Mouse (Mus musculus): ENCODE results near the gene Mroh9.

The Mroh9 gene

DNA sequence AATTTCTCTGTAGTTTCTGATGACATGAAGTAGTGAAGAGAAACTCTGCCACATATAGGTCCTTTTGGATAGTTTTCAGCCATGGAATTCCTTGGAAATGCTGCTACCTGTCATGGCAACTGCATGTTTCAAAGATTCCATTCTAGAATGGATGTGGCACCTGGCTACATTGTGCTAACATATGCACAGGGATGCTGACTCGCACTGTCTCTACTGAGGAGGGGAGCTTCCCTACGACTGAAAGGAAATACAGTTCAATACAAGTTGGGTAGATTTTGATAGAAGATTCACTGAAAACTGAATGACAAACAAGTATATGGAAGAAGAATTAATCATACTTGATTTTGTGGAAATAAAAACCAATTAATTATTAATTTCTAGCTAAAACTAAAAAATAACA lies at the start of gene Mroh9:
TSS of gene Mroh9 (minus strand) at position 101 of the 400 bp plus-strand sequence.
- DNase-seq (ENCODE audit: low read depth, low spot score): no peak

DNA sequence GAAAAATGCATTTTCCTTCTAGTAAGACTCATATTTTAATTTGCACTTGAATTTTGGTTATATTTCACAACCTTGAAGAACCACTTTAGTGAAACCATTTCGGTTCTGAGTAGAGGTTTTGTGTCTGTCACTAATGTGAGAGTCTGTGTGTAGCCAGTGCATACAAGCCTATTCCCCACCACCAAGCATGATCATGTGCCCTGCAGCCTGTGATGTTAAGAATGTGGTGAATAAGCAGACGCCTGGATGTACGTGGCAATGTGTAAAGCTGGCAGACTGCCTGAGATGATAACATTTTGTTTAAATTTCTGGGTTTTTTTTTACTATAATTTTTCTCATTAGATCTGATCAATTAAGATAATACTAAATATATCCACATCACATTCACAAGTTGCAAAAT lies 44.5 kb upstream of the Mroh9 start:
- DNase-seq (ENCODE audit: low read depth, low spot score): no peak

DNA sequence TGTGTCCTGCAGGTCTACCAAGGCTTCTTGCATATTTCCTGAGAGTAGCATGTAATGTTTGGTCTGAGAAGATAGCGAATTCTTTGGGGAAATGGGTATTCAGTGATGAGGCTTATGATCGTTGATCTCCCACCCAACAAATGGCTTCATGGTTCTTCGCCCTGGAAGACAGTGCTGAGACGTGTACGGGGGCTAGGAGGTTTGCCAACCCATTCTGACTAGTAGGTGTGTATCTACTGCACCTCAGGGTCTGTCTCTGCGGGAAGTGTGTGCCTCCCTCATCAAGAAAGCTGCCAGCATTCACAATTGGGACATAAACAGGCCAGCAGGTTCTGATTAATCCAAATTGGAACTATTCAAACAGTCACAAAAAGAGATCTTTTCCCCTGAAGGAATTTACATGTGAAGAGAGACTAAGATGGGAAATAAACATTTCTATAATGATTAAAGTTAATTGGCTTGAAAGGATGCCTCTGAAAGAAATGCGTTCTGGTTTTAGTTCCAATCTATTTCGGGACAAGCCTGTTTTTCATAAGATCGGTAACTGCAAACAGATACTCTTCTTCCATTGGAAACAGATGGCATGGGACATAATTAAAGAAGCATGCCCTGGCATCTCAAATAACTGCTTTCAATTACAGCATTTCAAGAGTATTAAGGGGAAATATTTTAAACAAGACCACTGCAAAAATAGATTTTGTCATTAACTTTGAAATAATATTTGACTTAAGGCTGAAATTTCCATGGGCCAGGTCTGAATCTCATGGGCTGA lies 43.8 kb upstream of the Mroh9 start:
- no peak for DNase-seq (ENCODE audit: low read depth, low spot score)

DNA sequence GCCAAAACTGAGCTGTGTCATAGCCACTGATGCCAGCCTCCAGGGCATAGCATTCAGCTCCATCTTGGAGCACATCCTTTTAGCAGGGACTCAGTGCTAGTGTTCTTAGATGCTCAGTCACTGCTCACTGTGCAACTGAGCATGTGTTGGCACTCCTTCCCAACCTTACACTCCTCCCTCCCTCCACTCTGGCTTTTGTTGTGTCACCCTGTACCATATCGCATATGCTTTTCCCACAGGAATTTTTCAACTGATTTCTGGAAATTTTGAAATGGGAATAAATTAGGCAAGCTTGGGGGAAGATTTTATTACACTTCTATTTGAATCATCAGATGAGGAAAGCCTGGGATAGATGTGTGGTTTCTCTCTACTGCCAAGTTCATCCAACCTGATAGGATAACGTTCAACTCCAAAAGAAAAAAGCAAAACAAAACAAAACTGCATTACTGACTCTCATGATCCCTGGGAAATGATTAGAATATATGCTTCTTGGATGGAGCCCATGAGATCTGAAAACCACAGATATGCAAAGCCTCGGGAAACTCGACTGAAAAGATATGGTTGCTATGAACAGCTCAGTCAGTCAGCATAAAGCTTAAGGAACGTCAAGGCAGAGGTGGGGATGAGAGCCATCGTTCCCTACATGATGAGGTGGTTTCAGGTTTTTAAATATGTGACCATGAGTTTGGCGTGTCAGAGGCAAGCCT lies 40.9 kb upstream of the Mroh9 start:
- no peak for DNase-seq (ENCODE audit: low read depth, low spot score)

DNA sequence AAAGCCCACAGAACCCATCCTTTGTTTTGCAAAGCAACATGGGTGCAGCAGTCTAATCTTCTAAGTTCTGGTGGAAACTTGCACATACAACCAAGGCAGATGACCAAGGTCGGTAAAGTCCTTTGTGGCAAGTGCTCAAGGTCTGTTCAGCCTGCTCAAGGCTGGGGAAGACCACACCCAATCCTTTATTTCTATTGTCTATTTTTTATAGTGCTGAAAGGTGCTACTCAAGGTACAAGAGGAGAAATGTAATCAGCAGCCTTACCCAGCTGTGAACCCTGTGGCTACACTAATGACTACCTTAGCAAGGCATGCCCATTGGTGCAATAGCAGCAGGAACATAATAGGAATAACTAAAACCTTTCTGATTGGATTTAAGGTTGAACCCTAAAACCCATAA lies 36.9 kb upstream of the Mroh9 start:
- DNase-seq (ENCODE audit: low read depth, low spot score): no peak

DNA sequence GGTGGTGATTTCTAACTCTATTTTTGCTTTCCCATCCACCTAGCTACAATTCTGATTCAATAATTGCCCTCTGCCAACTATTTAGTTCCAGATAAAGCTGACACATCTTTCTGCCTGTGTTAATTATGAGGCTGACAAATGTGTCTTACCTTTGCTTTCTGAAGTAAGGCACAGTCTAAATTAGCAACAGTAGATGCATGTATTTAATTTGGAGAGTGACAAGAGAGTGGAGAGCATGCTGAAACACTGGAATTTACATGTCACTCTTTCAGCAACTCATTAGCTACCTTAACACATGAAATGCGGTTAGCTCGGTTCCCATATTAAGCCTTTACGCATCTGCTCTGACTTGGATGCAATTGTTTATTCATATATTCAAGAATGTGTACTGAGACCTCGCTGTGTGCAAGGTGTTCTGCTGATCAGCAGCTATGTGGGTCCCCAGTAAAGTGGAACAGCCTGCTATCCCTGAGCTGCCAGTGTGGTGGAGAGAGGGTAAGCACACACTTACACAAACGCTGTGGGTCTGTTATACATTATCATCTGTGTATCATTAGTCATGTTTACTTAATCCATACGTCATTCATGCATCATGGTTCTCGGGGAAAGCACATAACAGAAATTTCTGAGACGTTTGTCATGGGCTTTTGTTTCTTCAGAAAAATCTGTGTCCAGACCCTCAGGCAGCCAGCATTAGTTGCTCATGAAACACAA lies 28.1 kb upstream of the Mroh9 start:
- DNase-seq (ENCODE audit: low read depth, low spot score): no peak

DNA sequence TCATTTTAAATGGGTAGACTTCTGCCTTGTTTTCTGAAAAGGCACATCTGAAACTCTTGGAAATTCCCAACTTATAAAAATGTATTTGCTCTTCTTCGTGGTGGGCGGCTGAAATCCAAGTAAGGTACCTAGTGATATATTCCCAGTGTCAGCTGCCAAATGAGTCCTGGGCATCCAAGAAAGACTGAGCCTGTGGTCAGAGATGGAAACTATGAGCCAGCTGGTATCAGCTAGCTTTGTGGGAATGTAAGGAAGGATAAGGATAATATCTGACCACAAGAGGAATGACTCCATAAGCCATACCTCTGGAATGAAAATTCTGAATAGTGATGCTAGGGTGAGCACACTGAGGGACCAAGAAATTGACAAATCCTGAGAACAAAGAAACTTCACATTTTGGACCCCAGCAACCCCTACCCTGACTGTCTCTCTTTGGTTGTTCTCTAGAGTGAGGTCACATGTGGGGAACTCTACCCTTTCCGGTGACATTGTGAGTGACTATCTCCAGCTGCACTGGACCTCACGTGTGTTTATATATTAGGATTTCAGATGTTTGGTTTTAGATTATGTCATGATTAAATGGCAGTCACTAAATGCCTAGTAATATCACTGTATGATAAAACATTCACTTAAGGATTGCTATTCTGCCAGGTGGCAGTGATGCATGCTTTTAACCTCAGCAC lies 27.2 kb upstream of the Mroh9 start:
- no peak for DNase-seq (ENCODE audit: low read depth, low spot score)

DNA sequence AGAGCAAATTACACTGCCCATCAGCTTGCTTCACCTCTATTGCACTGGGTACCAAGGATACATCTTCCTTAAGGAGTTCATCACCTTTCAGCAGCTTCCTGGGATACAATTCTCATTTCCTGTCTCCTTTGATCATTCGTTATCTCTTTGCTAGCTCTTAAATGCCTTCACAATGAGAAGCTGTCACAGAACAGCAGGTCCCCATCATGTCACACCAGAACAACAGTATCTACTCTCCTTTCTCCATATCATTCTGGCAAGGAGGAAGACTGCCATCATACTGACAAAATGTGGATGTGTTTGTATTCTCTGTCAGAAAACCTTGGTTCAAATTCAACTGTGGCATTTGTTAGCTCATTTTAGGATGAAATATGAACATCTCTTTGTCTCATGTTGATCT lies 19.5 kb upstream of the Mroh9 start:
- DNase-seq (ENCODE audit: low read depth, low spot score): no peak

DNA sequence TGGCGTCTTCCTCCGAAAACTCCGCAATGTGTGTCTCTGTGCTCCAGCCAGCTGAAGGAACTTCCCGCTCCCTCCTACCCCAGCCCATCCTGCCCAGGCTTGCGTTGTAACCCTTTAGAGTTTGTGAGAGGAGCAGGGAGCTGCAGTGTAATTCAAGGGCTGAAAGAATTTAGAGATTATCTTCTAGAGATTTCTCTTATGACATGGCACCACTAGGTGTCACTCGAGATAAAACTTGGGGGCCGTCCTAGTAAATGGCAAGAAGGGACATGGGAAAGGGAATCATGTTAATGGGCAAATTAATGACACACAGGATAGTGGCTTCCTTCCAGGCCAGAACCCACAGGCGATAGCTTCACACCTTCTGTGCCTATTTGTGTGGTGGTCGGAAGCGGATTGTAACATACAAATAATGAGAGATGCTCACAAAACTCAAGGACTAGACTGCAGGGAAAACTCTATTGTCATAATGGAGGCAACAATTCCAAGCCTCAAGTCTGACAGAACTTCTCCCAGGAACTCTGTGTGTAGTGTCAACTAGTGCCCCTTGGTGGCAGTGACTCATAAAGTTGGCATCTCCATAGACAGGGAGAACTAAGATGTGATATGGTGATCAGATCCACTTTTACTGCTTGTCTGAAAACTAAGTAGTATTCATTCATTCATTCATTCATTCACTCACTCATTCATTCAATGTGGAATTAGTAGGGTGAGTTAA lies 6.1 kb upstream of the Mroh9 start:
- no peak for DNase-seq (ENCODE audit: low read depth, low spot score)

DNA sequence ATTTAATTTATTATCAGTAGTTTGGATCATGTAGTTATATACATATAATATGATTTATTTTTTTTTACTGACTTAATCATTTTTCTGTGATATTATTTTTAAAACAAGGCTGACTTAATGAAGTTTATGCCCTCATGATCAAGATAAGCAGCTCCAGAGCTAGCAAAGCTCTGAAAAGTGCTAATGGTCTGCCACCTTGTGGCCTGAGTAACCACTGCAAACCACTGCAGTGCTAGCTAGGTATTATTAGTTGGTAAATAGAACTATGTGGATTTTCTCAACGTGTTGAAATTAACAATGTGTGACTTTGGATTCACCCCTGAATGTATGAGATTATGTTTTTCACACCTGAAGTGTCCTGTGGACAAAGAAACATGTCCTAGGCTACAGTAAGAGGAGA lies 15.0 kb downstream of the Mroh9 start:
- no peak for DNase-seq (ENCODE audit: low read depth, low spot score)

DNA sequence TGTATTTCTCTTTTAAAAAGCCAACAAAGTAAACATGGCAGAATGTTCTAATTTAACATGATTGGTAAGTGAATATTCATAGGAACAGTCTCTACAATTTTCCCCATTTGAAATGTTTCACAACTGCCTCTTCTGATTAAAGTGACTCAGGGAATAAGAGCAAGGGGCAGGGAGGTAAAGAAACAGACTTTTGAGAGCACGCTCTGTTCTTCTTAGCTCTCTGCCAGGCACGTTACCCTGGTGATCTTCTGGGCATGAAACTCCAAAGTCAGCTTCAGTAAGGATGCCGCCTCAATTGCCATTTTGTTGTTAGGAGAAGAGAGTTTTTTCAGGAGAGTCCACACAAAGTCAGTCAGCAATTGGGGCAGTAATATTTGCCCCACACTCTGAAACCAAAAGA lies 25.1 kb downstream of the Mroh9 start:
- no peak for DNase-seq (ENCODE audit: low read depth, low spot score)

DNA sequence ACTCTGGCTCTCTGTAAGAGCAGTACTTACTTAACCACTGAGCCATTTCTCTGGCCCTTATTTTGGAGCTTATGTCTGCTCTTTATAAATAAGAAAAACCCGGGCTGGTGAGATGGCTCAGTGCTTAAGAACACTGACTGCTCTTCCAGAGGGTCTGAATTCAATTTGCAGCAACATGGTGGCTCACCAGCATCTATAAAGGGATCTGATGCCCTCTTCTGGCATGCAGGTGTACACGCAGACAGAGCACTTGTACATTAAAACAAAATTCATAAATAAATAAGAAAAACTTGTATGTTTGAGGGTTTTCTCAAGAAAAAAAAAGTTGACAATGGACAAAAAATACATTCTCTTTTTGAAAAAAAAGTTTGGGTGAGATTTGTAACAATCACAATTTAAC lies 28.1 kb downstream of the Mroh9 start:
- DNase-seq (ENCODE audit: low read depth, low spot score): no peak

DNA sequence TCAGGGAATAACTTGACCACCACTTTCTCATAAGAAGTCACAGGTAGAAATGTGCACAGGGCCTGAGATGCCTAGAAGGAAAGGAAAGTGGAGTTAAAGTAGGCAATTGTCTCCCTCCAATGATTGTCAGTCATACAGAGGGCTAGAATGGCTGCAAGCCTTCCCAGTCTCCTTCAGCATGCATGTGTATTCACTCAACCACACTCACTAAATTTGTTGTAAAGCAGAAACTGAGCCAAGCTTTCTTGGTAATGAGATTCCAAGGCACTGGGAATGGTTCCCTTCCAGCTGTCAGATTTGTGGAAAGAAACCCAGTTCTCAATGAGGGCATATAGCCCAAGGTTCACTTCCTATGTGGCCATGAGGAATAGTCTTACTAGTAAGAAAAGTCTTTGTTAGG lies 29.8 kb downstream of the Mroh9 start:
- DNase-seq (ENCODE audit: low read depth, low spot score): no peak

DNA sequence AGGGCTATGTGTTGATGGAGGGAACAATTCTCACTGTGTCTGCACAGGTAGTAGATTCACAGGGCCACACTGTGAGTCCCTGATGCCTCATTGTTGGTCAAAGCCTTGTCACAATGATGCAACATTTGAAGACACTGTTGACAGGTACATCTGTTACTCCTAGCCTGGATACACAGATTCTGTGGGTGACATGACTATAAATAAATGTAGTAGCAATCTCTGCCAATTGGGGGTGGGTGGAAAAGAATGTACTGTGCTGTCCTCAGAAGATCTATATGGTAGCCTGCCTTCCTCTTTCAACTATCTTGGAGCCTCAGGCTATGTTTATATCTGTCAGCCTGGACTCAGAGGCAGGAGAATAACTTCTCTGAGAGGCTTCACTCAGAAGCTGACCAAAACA lies 62.4 kb downstream of the Mroh9 start:
- DNase-seq (ENCODE audit: low read depth, low spot score): no peak

DNA sequence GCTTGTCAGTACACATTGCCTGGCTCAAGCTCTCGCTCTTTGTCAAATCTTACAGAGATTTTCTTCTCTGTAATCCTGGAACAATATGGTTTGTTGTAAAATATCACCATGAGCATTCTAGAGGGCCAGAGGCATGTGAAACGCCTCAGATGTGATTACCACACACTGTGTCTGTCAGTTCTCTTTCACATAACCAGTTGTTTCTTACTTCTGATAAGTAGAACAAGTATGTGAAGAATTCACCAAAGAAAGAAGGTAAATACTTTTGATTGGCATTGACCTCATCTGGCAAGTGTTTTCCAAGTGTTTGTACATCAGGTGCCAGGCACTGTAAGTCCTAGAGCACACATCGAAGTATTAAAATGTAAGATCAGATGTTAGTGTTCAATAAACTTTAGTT lies 76.2 kb downstream of the Mroh9 start:
- DNase-seq (ENCODE audit: low read depth, low spot score): no peak

DNA sequence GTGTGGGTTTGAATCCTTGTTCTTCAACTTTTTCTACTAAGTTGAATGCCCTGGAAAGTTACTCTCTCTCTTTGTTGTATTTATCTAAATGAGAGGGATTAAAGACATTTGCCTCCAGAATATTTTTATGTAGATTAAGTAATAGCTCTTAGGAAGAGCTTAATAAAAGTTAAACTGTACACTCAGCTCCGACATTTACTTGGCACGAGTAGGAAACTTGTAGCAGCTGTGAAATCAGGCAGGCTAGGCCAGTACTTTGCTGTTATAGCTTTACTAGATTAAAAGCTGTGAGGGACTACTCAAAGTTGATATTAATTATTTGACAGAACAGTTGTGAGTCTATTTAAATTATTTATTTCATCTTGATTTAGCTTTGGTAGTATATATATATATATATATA lies 82.0 kb downstream of the Mroh9 start:
- DNase-seq (ENCODE audit: low read depth, low spot score): no peak

DNA sequence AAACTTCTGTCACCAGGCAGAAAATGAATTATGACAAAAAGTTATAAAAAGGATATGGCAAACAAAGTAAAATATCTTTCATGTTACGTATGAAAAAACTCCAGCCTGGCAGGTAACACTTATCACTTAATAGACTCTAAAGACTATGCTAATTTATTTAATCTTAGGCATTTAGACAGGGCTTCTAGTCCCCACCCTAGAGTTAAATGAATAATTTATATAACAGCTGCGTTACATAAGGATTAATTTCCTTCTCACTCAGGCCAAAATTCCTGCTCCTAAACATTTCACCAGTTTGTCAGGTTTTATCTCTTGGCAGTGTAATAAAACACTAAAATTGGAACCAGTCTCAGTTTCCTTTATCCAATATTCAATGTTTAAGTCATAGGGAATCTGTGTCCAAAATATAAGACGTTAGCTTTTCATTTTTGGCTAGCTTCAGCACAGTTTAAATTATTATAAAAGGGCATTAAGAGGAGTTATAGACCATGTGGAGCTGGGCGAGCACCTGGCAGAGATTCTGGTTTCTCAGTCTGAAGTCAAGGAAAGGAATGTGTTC lies 84.1 kb downstream of the Mroh9 start:
- DNase-seq (ENCODE audit: low read depth, low spot score): no peak

DNA sequence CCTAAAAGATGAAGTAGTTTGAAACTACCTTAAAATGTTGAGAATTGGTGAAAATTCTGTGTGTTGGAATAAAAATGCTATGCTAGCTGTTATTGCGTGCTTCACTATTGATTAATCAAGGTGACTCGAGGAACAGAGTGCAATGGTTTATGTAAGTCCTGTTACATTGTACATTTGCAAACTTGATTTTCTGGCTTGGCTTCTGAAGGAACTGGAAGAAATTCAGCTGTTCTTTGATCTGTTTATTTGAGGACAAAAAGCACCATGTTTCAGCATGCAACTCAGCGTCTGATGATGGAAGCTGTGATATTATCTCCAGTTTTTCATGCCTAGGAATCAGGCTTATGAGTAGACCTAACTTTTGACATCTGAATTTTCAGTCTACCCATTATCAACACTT lies 97.9 kb downstream of the Mroh9 start:
- no peak for DNase-seq (ENCODE audit: low read depth, low spot score)

DNA sequence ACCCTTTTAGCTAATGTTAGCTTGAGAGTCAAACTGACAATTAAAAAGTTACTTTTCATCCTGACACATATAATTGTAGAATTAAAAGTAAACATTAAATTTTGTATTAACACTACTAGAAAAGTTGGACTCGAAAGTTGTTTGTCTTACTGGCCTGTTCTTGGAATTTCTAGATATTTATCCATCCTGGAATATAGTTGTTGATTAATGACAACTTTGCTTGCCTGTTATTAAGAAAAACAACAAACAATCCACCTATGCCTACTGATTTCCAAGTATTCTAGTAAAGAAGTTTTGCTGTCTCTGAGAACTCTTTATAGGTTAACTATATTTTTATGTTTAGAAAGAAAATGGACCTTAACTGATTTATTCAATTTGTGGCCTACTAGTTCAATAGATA lies 98.7 kb downstream of the Mroh9 start:
- no peak for DNase-seq (ENCODE audit: low read depth, low spot score)

DNA sequence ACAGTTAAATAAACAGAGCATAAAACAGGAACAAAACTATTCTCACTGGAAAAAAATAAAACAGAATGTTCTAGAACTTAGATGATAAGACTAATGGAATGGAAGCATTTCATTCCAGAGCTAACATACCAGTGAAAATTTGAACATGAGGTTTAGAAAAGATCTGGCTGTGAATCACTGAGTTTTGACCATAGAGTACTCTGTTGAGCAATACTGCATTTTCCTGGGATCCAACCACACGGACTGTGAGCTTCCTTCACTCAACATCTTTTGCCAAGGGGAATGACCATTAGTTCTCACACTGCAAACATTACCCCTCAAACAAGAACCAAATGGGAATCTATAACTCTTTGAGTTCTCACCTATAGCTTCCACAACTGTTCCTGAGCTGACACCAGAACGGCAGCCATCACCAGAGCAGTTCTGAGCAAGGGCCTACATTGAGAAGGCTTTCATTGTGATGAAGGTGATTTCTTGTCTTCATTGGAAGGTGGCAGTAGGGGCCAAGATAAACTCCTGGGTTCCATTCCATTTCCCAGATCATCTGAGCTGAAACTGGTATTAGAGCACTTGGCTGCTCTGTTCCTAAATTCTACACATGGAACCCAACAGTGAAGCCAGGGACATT lies 99.2 kb downstream of the Mroh9 start:
- no peak for DNase-seq (ENCODE audit: low read depth, low spot score)

DNA sequence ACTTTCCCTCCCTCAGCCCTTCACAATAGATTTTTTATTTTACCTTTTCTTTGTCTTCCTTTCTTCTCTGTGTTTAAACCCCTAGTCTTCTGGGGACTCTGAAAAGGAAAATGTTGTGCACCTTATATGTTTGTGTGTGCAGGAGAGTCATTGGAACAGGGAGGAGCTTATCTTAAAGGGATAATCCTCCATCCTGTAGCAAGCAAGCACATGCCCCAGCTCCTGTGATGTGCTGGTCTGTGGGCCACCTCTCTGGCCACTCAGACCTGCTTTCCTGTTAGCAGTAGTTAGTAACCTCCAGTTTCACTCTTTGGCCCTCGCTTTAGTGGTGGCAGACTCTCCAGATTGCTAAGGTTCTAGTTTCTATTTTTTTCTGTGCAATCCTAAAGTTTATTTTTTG lies 101.0 kb downstream of the Mroh9 start, which contains the start of gene Fmo3:
TSS of gene Fmo3 (minus strand) at position 101 of the 400 bp plus-strand sequence.
- DNase-seq (ENCODE audit: low read depth, low spot score): no peak

All from WW6 (cell line).